Mouse (Mus musculus) kidney, adult 2 months (tissue): ENCODE measurements around the gene Fbln1.

Source experiments
- CTCF ChIP-seq: fragments of 200-500 bp; conservative IDR thresholded peaks from 2 replicates; pipeline ENCODE4 v1.5.1; 2011; ENCODE audit warnings: low read depth, mild to moderate bottlenecking, control low read depth, low read length, moderate library complexity, mixed read lengths; ENCODE audit not compliant: insufficient read depth, insufficient read length
- POLR2A ChIP-seq: fragments of 200-500 bp; IDR thresholded peaks from one replicate; pipeline ENCODE4 v1.6.1; 2011; ENCODE audit warnings: low read depth, low read length, control low read depth

DNA sequence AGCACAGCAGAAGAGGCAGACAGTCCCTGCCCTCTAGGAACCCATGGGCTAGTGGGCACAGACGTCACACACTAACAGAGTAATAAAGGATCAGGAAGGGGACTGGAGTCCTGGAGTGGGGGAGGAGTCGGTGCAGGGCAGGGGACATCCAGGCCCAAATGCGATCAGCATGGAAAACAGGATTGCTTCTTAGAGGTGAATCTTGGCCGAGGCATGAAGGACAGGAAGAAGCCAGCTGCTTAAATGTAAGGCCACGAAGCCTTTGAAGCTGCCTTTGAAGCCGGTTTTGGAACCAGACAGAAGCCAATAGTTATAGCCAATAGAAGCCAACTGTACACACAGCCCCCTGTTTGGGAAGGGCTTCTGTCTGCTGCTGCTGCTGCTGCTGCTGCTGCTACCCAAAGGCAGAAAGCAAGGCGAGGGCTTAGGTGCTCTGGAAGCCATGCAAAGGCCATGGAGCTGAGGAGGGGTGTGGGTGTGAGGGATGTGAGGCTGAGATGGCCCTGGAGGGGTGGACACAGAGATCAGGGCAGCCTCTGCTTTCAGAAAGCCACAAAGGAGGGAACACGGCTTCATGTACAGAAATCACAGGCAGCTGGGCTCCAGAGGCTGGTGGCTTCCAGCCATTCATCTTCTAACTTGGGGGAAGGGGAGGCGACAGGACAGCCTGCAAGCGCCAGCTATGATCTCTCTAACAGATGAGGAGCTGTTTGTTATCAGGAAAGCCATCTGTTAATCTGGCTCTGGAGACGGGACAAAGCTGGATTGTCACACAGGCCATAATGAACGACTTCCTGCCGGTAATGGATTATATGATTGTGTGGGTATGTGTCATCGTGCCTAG, 5.1 kb upstream of the Fbln1 start:
- TF ChIP-seq CTCF (no peak), POLR2A (no peak)
